Mouse (Mus musculus) brain, embryonic 14.5 days (tissue): ENCODE data around the gene Atp9a.

Source experiments
- CTCF ChIP-seq: fragments of 200-500 bp; IDR thresholded peaks from 2 replicates; pipeline ENCODE4 v1.5.1; 2012; ENCODE audit warnings: inconsistent platforms, mild to moderate bottlenecking, moderate library complexity, borderline replicate concordance; ENCODE audit not compliant: insufficient read depth, insufficient read length; ENCODE audit errors: extremely low read depth
- POLR2A ChIP-seq: fragments of 200-500 bp; IDR thresholded peaks from 2 replicates; pipeline ENCODE4 v1.6.1; 2012; ENCODE audit warnings: mild to moderate bottlenecking, inconsistent platforms, borderline replicate concordance; ENCODE audit not compliant: poor library complexity, insufficient read depth, insufficient read length, severe bottlenecking; ENCODE audit errors: extremely low read depth

DNA sequence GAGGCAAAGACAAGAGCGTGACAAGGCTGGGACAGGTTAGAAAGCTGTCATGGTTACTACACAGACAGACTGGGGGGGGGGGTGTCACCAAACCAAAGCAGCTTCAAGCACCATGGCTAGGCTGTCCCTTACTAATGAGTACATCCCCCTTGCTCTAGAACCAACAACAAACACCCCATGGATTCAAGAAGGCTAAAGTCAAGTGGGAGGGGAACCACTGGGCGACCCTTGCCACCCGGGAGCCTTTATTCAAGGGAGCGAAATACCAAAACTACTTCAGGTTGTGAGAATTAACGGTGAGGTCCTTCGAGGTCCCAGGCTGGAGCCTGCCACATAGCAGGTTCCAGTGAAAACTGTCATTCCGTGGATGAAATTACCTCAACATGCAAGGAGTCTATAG is 21.6 kb upstream of the Atp9a start:
- no peak for TF ChIP-seq CTCF
- no peak for TF ChIP-seq POLR2A
